Mouse (Mus musculus) large intestine, adult 2 months (tissue): Measurements from ENCODE around the gene Mc3r. TPM values are rescaled to one million over a fixed set of nuclear protein-coding genes. Genes with fewer than 3 reads are reported as not detected.

Experiments
- DNase-seq: peaks from one replicate; pipeline ENCODE4 v3.0.0-alpha.2; 2012; ENCODE audit warnings: low read depth, low spot score
- WGBS: fragments of 180-500 bp; shearing (Covaris S2); methylation state at CpG from one replicate; pipeline ENCODE4 v1.1.7; 2018; 5-methylcytosine and 5-hydroxymethylcytosine counted together
- polyA plus RNA-seq: library from polyadenylated mRNA; depleted of rRNA; stranded (reverse); fragments of >200 nt; gene quantifications from 2 replicates; pipeline ENCODE4 v1.2.3, GENCODE M21; 2012

Mc3r gene
- polyA plus RNA-seq, 1 experiment = not detected

- DNase-seq = no peak
- 35% methylated on average over 8 of the region's 8 CpGs for WGBS
Measured at GRCm38 (mm10) chr2:172245497-172245896, 2.8 kb upstream of the Mc3r start.

GRCm38 (mm10) chr2:172249336-172249735 is 1.0 kb downstream of the Mc3r start:
- 71% methylated on average over 14 of the region's 14 CpGs for WGBS
- no peak for DNase-seq

- 79% methylated on average over 6 of the region's 6 CpGs for WGBS
- no peak for DNase-seq
Measured at GRCm38 (mm10) chr2:172256418-172256817, 8.1 kb downstream of the Mc3r start.

GRCm38 (mm10) chr2:172256956-172257355 is 8.7 kb downstream of the Mc3r start:
- no peak for DNase-seq
- WGBS = 69% methylated on average over 5 of the region's 5 CpGs

- DNase-seq = no peak
- 32% methylated on average over 12 of the region's 12 CpGs for WGBS
Measured at GRCm38 (mm10) chr2:172257471-172258065, 9.3 kb downstream of the Mc3r start.

GRCm38 (mm10) chr2:172260064-172260463 is 11.8 kb downstream of the Mc3r start:
- DNase-seq = no peak
- WGBS = 58% methylated on average over 5 of the region's 5 CpGs

GRCm38 (mm10) chr2:172261441-172261840 is 13.1 kb downstream of the Mc3r start:
- whole genome bisulfite sequencing = 79% methylated on average over 4 of the region's 4 CpGs

GRCm38 (mm10) chr2:172263216-172263615 is 14.9 kb downstream of the Mc3r start:
- 69% methylated on average over 6 of the region's 6 CpGs for WGBS
- DNase-seq = no peak

More at GRCm38 (mm10) chr2:172261441-172261840, 13.1 kb downstream of the Mc3r start:
- no peak for DNase-seq

GRCm38 (mm10) chr2:172269907-172270306 is 21.6 kb downstream of the Mc3r start:
- DNase-seq = no peak
- 82% methylated on average over 11 of the region's 11 CpGs for WGBS

- 46% methylated on average over 9 of the region's 9 CpGs for WGBS
- no peak for DNase-seq
Measured at GRCm38 (mm10) chr2:172270485-172270944, 22.2 kb downstream of the Mc3r start.

GRCm38 (mm10) chr2:172270974-172271697 is 22.8 kb downstream of the Mc3r start:
- 62% methylated on average over 12 of the region's 12 CpGs for WGBS
- no peak for DNase-seq

GRCm38 (mm10) chr2:172274662-172275061 is 26.4 kb downstream of the Mc3r start:
- WGBS = 74% methylated on average over 8 of the region's 8 CpGs
- no peak for DNase-seq

- DNase-seq = no peak
- 42% methylated on average over 5 of the region's 5 CpGs for WGBS
Measured at GRCm38 (mm10) chr2:172276155-172276554, 27.9 kb downstream of the Mc3r start.

- no peak for DNase-seq
- 79% methylated on average over 3 of the region's 3 CpGs for WGBS
Measured at GRCm38 (mm10) chr2:172278979-172279378, 30.7 kb downstream of the Mc3r start.

GRCm38 (mm10) chr2:172282071-172282710 is 33.9 kb downstream of the Mc3r start:
- WGBS = 47% methylated on average over 19 of the region's 19 CpGs
- no peak for DNase-seq

- DNase-seq = no peak
- 86% methylated on average over 1 of the region's 1 CpGs for WGBS
Measured at GRCm38 (mm10) chr2:172287715-172288114, 39.4 kb downstream of the Mc3r start.

- no peak for DNase-seq
- WGBS = 33% methylated on average over 10 of the region's 11 CpGs
Measured at GRCm38 (mm10) chr2:172288965-172289364, 40.7 kb downstream of the Mc3r start.

GRCm38 (mm10) chr2:172289632-172290031 is 41.3 kb downstream of the Mc3r start:
- 15% methylated on average over 1 of the region's 1 CpGs for WGBS
- no peak for DNase-seq

GRCm38 (mm10) chr2:172290474-172290873 is 42.2 kb downstream of the Mc3r start:
- WGBS = 77% methylated on average over 11 of the region's 11 CpGs
- no peak for DNase-seq

GRCm38 (mm10) chr2:172291025-172291424 is 42.7 kb downstream of the Mc3r start:
- 77% methylated on average over 7 of the region's 7 CpGs for WGBS
- DNase-seq = no peak
